Mouse (Mus musculus) spleen, postnatal 10 days (tissue): ENCODE measurements around the gene Oscar.

Experiments
- DNase-seq, 2 experiments: peaks; one replicate each; pipeline ENCODE4 v3.0.0; 2021 to 2022; ENCODE audit warnings: low spot score in 2 of 2

The Oscar gene

DNA sequence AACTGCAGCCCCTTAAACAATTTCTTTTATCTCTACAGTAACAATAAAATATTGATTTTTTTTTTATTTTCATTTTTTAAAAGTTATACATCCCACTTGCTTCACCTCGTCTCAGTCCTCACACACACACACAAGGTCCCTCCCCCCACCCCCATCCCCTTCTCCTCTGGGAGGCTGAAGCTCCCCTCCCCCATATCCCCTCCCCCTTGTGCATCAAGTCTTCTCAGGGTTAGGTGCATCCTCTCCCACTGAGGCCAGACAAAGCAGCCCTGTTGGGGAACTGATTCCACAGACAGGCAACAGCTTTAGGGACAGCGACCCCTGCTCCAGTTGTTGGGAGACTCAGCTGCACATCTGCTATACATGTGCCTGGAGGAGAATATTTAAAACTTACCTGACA, 48.6 kb downstream of the Oscar start:
- DNase-seq = no peak
